Mouse (Mus musculus) gastrocnemius, postnatal 4 days (tissue): ENCODE measurements around the gene Gadd45a. TPM values are rescaled to one million over a fixed set of nuclear protein-coding genes. Genes with fewer than 3 reads are reported as not detected.

Experiments used
- DNase-seq, 2 experiments: peaks; one replicate each; pipeline ENCODE4 v3.0.0; 2021 to 2022; ENCODE audit warnings: low spot score in 2 of 2, mixed read lengths in 2 of 2
- total RNA-seq, 2 experiments: library from RNA; stranded (reverse); gene quantifications; 2 replicates each; pipeline ENCODE4 v1.2.3; 2021

Gadd45a gene
- total RNA-seq, 2 experiments from 2014 or later = 31.5 to 35.5 TPM

DNA sequence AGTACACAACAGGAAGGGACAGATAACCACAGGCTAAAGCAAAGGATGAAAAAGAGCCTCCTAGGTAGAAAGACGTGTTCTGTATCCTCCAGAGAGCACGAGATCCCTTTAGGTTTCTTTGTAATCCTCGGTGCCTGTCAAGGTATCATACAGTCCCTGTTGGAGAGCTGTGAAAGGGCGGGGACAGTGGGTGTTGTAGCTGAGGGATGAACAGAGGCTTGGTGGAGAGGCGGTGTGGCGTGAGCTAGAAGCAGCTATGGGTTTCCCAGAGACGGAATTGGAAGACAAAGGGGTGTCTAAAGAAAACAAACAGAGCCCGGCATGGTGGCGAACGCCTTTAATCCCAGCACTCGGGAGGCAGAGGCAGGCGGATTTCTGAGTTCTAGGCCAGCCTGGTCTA is 51.2 kb downstream of the Gadd45a start:
- no peak for DNase-seq

DNA sequence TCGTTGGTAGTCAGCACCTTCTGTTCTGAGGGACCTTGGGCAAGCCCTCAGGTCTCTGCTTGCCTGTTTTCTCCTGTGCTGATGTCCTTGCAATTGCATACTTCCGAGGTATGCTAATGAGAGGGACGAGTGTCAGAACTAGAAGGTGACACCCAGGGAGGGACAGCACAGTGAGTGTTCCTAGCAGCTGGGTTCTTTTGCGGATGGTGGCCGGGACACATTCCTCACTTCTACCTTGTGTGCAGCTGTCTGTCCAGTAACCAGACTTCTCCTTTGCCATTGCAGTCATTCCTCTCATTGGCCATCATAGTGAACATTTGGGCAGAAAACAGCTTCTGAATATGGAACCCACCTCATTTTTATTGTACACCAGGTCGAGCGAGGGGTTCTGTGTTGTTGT is 51.8 kb downstream of the Gadd45a start:
- no peak for DNase-seq

Other genes starting within 250 kb of the Gadd45a start
- not detected for gene Vmn1r39, start 226.8 kb downstream of the Gadd45a start, total RNA-seq
- 10 to 100 TPM; 49.3 to 53.6 TPM for gene Gng12, start 141.1 kb downstream of the Gadd45a start, total RNA-seq
- 100 to 1,000 TPM; 370 to 450 TPM for gene Serbp1, start 200.7 kb upstream of the Gadd45a start, total RNA-seq